Mouse (Mus musculus): Measurements from ENCODE around the gene Apba3. TPM values are rescaled to one million over a fixed set of nuclear protein-coding genes. Genes with fewer than 3 reads are reported as not detected.

Apba3 gene
- total and polyA plus RNA-seq, 2 experiments from 2014 or later: 24.8 to 43.3 TPM

- H3K9me3 ChIP-seq (ENCODE audit: low read length): no peaks in the 10 kb centered on the region
- no peak overlapping the region for H3K4me2 ChIP-seq (ENCODE audit: low read depth)
- H3K4me1 ChIP-seq (ENCODE audit: insufficient read depth): no peaks in the 10 kb centered on the region; the same call in 1 of the 2 replicates
- H3K27ac ChIP-seq (ENCODE audit: low read depth, low read length): no peak overlapping the region
- H3K4me3 ChIP-seq (ENCODE audit: low read depth, low read length): no peak overlapping the region
- H3K9ac ChIP-seq: no peak overlapping the region
- peaks cover 66% of the 10 kb centered on the region for H3K36me3 ChIP-seq (ENCODE audit: insufficient read depth)
- 93% methylated on average over 21 of the region's 21 CpGs for WGBS
- no peak for TF ChIP-seq CTCF (IDR thresholded peaks at IDR 0.05; ENCODE audit: low read depth)
- ATAC-seq: no peak
- no peaks in the 10 kb centered on the region for H3K27me3 ChIP-seq (ENCODE audit: insufficient read depth, low read length)
- DNase-seq: no peak
Measured at GRCm38 (mm10) chr10:81306837-81307682, 40.3 kb downstream of the Apba3 start.

- TF ChIP-seq CTCF (IDR thresholded peaks at IDR 0.05; ENCODE audit: low read depth): no peak
- no peak overlapping the region for H3K4me3 ChIP-seq (ENCODE audit: low read depth, low read length)
- ATAC-seq (no peak), DNase-seq (no peak)
- no peak overlapping the region for H3K27ac ChIP-seq (ENCODE audit: low read depth, low read length)
- 90% methylated on average over 5 of the region's 5 CpGs for WGBS
- no peak overlapping the region for H3K4me2 ChIP-seq (ENCODE audit: low read depth)
- no peaks in the 10 kb centered on the region for H3K4me1 ChIP-seq (ENCODE audit: insufficient read depth)
- H3K36me3 ChIP-seq (ENCODE audit: insufficient read depth): peaks cover 91% of the 10 kb centered on the region
- H3K27me3 ChIP-seq (ENCODE audit: insufficient read depth, low read length): no peaks in the 10 kb centered on the region
- H3K9ac ChIP-seq: no peak overlapping the region
- H3K9me3 ChIP-seq (ENCODE audit: low read length): no peaks in the 10 kb centered on the region
Measured at GRCm38 (mm10) chr10:81309571-81309970, 42.8 kb downstream of the Apba3 start.

DNA sequence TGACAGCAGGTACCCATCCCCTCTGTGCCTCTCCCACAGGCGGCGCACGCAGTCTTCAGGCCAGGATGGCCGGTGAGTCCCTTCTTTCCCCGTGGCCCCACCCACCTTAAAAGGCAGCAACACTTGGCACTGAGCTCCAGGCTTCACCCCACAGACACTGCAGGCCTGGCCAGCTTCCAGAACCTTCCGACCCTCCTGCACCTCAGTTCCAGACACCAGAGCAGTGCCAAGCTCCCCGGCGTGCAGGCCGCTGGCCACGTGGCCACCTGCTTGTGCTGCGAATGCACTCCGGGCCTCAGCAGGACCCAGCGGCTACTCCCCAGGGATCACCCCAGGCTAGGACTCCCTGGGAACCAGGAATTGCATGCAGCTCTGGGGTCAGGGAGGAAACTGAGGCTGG lies 46.8 kb downstream of the Apba3 start:
- Histone ChIP-seq H3K4me3 (ENCODE audit: low read depth, low read length) (no peak overlapping the region), H3K36me3 (ENCODE audit: insufficient read depth) (peaks cover 100% of the 10 kb centered on the region), H3K27ac (ENCODE audit: low read depth, low read length) (no peak overlapping the region), H3K9me3 (ENCODE audit: low read length) (no peaks in the 10 kb centered on the region), H3K4me2 (ENCODE audit: low read depth) (no peak overlapping the region), H3K27me3 (ENCODE audit: insufficient read depth, low read length) (no peaks in the 10 kb centered on the region), H3K4me1 (ENCODE audit: insufficient read depth) (no peaks in the 10 kb centered on the region), H3K9ac (no peak overlapping the region)
- WGBS: 90% methylated on average over 13 of the region's 13 CpGs
- ATAC-seq (no peak), DNase-seq (no peak)
- no peak for TF ChIP-seq CTCF (IDR thresholded peaks at IDR 0.05; ENCODE audit: low read depth)

GRCm38 (mm10) chr10:81314201-81314600 lies 47.4 kb downstream of the Apba3 start:
- Histone ChIP-seq H3K9me3 (ENCODE audit: low read length) (no peaks in the 10 kb centered on the region), H3K36me3 (ENCODE audit: insufficient read depth) (peaks cover 97% of the 10 kb centered on the region), H3K4me2 (ENCODE audit: low read depth) (no peak overlapping the region), H3K4me3 (ENCODE audit: low read depth, low read length) (no peak overlapping the region), H3K27me3 (ENCODE audit: insufficient read depth, low read length) (no peaks in the 10 kb centered on the region), H3K4me1 (ENCODE audit: insufficient read depth) (no peaks in the 10 kb centered on the region), H3K27ac (ENCODE audit: low read depth, low read length) (no peak overlapping the region), H3K9ac (no peak overlapping the region)
- no peak for ATAC-seq
- 79% methylated on average over 7 of the region's 7 CpGs for WGBS
- no peak for TF ChIP-seq CTCF (IDR thresholded peaks at IDR 0.05; ENCODE audit: low read depth)
- DNase-seq: no peak

DNA sequence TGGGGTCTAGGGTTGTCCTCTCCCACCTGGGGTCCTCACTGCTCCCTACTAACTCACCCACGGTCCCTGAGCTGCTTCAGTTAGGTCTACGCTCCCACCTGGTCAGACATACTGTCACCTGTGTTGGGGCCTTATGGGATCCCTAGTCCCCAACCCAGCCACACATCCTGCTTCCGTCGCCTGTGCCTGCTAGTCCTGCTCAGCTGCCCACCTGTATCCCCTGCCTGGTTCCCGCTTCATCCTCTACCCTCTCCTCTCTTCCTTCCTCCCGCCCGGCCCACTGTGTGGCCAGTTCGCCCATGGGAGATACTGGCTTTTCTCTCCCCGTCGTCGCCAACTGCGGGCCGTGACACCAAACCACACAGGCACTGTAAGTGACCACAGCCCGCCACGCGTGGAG lies 48.8 kb downstream of the Apba3 start:
- DNase-seq (no peak), ATAC-seq (no peak)
- no peak overlapping the region for H3K4me2 ChIP-seq (ENCODE audit: low read depth)
- no peaks in the 10 kb centered on the region for H3K9me3 ChIP-seq (ENCODE audit: low read length)
- H3K36me3 ChIP-seq (ENCODE audit: insufficient read depth): peaks cover 83% of the 10 kb centered on the region
- no peak overlapping the region for H3K9ac ChIP-seq
- H3K4me3 ChIP-seq (ENCODE audit: low read depth, low read length): no peak overlapping the region
- no peaks in the 10 kb centered on the region for H3K4me1 ChIP-seq (ENCODE audit: insufficient read depth)
- no peak for TF ChIP-seq CTCF (IDR thresholded peaks at IDR 0.05; ENCODE audit: low read depth)
- H3K27me3 ChIP-seq (ENCODE audit: insufficient read depth, low read length): no peaks in the 10 kb centered on the region
- H3K27ac ChIP-seq (ENCODE audit: low read depth, low read length): no peak overlapping the region
- 95% methylated on average over 16 of the region's 16 CpGs for WGBS

GRCm38 (mm10) chr10:81316338-81317060 lies 49.7 kb downstream of the Apba3 start:
- peak; percentile 61 for TF ChIP-seq CTCF (IDR thresholded peaks at IDR 0.05; ENCODE audit: low read depth)
- no peak overlapping the region for H3K4me3 ChIP-seq (ENCODE audit: low read depth, low read length)
- H3K27me3 ChIP-seq (ENCODE audit: insufficient read depth, low read length): no peaks in the 10 kb centered on the region
- ATAC-seq (no peak), DNase-seq (peak; percentile 33)
- WGBS: 47% methylated on average over 16 of the region's 16 CpGs
- no peak overlapping the region for H3K4me2 ChIP-seq (ENCODE audit: low read depth)
- 0 out of 2 replicates have a peak, but pooled peaks cover under 1% of the 10 kb centered on the region for H3K4me1 ChIP-seq (ENCODE audit: insufficient read depth)
- H3K9ac ChIP-seq: no peak overlapping the region; the same call in 1 of the 2 replicates
- H3K9me3 ChIP-seq (ENCODE audit: low read length): no peaks in the 10 kb centered on the region
- no peak overlapping the region for H3K27ac ChIP-seq (ENCODE audit: low read depth, low read length)
- H3K36me3 ChIP-seq (ENCODE audit: insufficient read depth): peaks cover 74% of the 10 kb centered on the region

DNA sequence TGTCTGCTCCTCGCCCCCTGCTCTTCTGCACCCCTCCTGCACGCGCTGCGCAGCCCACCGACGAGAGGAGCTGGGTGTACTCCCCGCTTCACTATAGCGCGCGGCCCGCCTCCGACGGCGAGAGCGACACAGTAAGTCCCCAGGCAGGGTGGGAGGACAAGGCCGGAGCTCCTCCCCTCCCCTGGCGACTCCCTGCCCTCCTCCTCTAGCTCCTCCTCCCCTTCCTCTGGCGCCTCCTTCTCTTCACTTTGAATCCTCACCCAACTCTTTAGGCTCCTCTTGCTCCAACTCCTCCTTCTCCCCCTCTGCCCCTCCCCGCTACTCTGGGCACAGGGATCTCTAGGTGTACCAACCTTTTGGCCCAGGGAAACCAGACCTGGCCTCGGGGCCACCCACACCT lies 50.5 kb downstream of the Apba3 start:
- no peak overlapping the region for H3K27ac ChIP-seq (ENCODE audit: low read depth, low read length)
- H3K27me3 ChIP-seq (ENCODE audit: insufficient read depth, low read length): no peaks in the 10 kb centered on the region
- peaks cover 67% of the 10 kb centered on the region for H3K36me3 ChIP-seq (ENCODE audit: insufficient read depth)
- no peak overlapping the region for H3K4me2 ChIP-seq (ENCODE audit: low read depth)
- 15% methylated on average over 19 of the region's 20 CpGs for WGBS
- no peak overlapping the region for H3K4me3 ChIP-seq (ENCODE audit: low read depth, low read length)
- TF ChIP-seq CTCF (IDR thresholded peaks at IDR 0.05; ENCODE audit: low read depth): no peak
- 0 out of 2 replicates have a peak, but pooled peaks cover 5% of the 10 kb centered on the region for H3K4me1 ChIP-seq (ENCODE audit: insufficient read depth)
- ATAC-seq (no peak), DNase-seq (no peak)
- no peak overlapping the region for H3K9ac ChIP-seq
- H3K9me3 ChIP-seq (ENCODE audit: low read length): no peaks in the 10 kb centered on the region
